Mouse (Mus musculus) midbrain, embryonic 12.5 days (tissue): ENCODE results near the gene Xpot. TPM values are rescaled to one million over a fixed set of nuclear protein-coding genes. Genes with fewer than 3 reads are reported as not detected.

ENCODE experiments used
- ATAC-seq: fragments of 200-750 bp; cut with Nextera tagmentation; 2 replicates; pipeline ENCODE4 v1.8.0; 2017; ENCODE audit warnings: low read depth, moderate TSS enrichment, moderate library complexity; ENCODE audit not compliant: low FRiP score
- H3K27ac ChIP-seq: fragments of 300-500 bp; sonication (generic); replicated peaks from 2 replicates; pipeline ENCODE4 v1.5.1; 2016; ENCODE audit warnings: mild to moderate bottlenecking
- H3K27me3 ChIP-seq: fragments of 300-500 bp; sonication (generic); 2 replicates; pipeline ENCODE4 v1.6.1; 2016; ENCODE audit warnings: mild to moderate bottlenecking
- H3K36me3 ChIP-seq: fragments of 300-500 bp; sonication (generic); 2 replicates; pipeline ENCODE4 v1.6.1; 2016
- H3K4me1 ChIP-seq: fragments of 300-500 bp; sonication (generic); 2 replicates; pipeline ENCODE4 v1.6.1; 2016
- H3K4me2 ChIP-seq: fragments of 300-500 bp; sonication (generic); replicated peaks from 2 replicates; pipeline ENCODE4 v1.6.1; 2016; ENCODE audit warnings: mild to moderate bottlenecking, moderate library complexity
- H3K4me3 ChIP-seq: fragments of 300-500 bp; sonication (generic); 2 replicates; pipeline ENCODE4 v1.5.1; 2016; ENCODE audit warnings: mild to moderate bottlenecking
- H3K9ac ChIP-seq: fragments of 300-500 bp; sonication (generic); replicated peaks from 2 replicates; pipeline ENCODE4 v1.6.1; 2016; ENCODE audit warnings: mild to moderate bottlenecking, moderate library complexity
- H3K9me3 ChIP-seq: fragments of 300-500 bp; sonication (generic); 2 replicates; pipeline ENCODE4 v1.6.1; 2016; ENCODE audit warnings: mild to moderate bottlenecking
- WGBS: fragments of 180-500 bp; shearing (Covaris S2); methylation state at CpG from one replicate; pipeline ENCODE4 v1.1.7; 2016; 5-methylcytosine and 5-hydroxymethylcytosine counted together
- polyA plus RNA-seq: library from polyadenylated mRNA; unstranded; fragments of >200 nt; fragmentation: Nextera tagmentation; extraction: Ambion mirVana; gene quantifications from 2 replicates; pipeline ENCODE4 v1.2.1, GENCODE M21; 2016

The Xpot gene
- polyA plus RNA-seq, 1 experiment from 2014 or later = 52.3 TPM

- peak; percentile 86 for ATAC-seq
- peak overlapping the region; percentile 70 for H3K4me2 ChIP-seq
- H3K27me3 ChIP-seq = no peaks in the 10 kb centered on the region
- H3K27ac ChIP-seq = peak overlapping the region; percentile 43
- H3K9ac ChIP-seq = peak overlapping the region; percentile 84
- peaks cover 12% of the 10 kb centered on the region for H3K4me1 ChIP-seq
- peaks cover 27% of the 10 kb centered on the region for H3K36me3 ChIP-seq
- H3K4me3 ChIP-seq = peak overlapping the region; percentile 84
- no peaks in the 10 kb centered on the region for H3K9me3 ChIP-seq
- WGBS = 5% methylated on average over 38 of the region's 48 CpGs
These were observed 40.1 kb downstream of the Xpot start for GRCm38 (mm10) chr10:121585791-121586642.

GRCm38 (mm10) chr10:121585056-121585790 lies 40.9 kb downstream of the Xpot start:
- peak overlapping the region; percentile 84; the same call in 1 of the 2 replicates for H3K4me3 ChIP-seq
- peak overlapping the region; percentile 70 for H3K4me2 ChIP-seq
- peaks cover 34% of the 10 kb centered on the region for H3K36me3 ChIP-seq
- no peak for ATAC-seq
- no peaks in the 10 kb centered on the region for H3K27me3 ChIP-seq
- WGBS = 92% methylated on average over 20 of the region's 20 CpGs
- peak overlapping the region; percentile 84; the same call in 1 of the 2 replicates for H3K9ac ChIP-seq
- no peaks in the 10 kb centered on the region for H3K9me3 ChIP-seq
- peaks cover 12% of the 10 kb centered on the region for H3K4me1 ChIP-seq
- no peak overlapping the region for H3K27ac ChIP-seq

GRCm38 (mm10) chr10:121584033-121584432 lies 42.1 kb downstream of the Xpot start:
- peaks cover 12% of the 10 kb centered on the region for H3K4me1 ChIP-seq
- peaks cover 36% of the 10 kb centered on the region for H3K36me3 ChIP-seq
- H3K27ac ChIP-seq = no peak overlapping the region
- ATAC-seq = no peak
- H3K9me3 ChIP-seq = no peaks in the 10 kb centered on the region
- H3K27me3 ChIP-seq = no peaks in the 10 kb centered on the region
- H3K4me3 ChIP-seq = no peak overlapping the region
- WGBS = 96% methylated on average over 10 of the region's 10 CpGs
- H3K4me2 ChIP-seq = no peak overlapping the region
- no peak overlapping the region for H3K9ac ChIP-seq

GRCm38 (mm10) chr10:121583016-121583415 lies 43.1 kb downstream of the Xpot start:
- ATAC-seq = no peak
- peaks cover 12% of the 10 kb centered on the region for H3K4me1 ChIP-seq
- H3K4me3 ChIP-seq = no peak overlapping the region
- H3K4me2 ChIP-seq = no peak overlapping the region
- no peak overlapping the region for H3K27ac ChIP-seq
- H3K9me3 ChIP-seq = no peaks in the 10 kb centered on the region
- no peaks in the 10 kb centered on the region for H3K27me3 ChIP-seq
- peaks cover 39% of the 10 kb centered on the region for H3K36me3 ChIP-seq
- H3K9ac ChIP-seq = no peak overlapping the region
- WGBS = 94% methylated on average over 12 of the region's 12 CpGs

DNA sequence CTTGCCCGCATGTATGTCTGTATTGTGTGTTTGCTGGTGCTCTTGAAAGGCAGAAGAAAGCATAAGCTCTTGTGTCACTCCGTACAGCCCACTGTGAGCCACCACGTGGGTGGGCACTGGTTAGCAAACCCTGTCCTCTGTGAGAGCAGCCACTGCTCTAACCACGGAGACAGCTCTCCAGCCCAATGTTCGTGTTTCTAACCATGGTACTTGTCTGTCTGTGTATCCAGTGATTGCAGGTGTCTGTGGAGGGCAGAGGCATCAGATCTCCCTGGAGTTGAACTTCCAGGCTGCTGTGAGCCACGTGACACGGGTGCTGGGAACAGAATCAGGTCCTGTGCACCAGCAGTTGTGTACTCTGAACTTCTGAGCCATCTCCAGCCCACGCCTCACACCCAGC lies 43.8 kb downstream of the Xpot start:
- Histone ChIP-seq H3K4me3 (no peak overlapping the region), H3K9me3 (no peaks in the 10 kb centered on the region), H3K27ac (no peak overlapping the region), H3K4me2 (no peak overlapping the region), H3K36me3 (peaks cover 46% of the 10 kb centered on the region), H3K27me3 (no peaks in the 10 kb centered on the region), H3K9ac (no peak overlapping the region), H3K4me1 (peaks cover 12% of the 10 kb centered on the region)
- no peak for ATAC-seq
- 93% methylated on average over 8 of the region's 8 CpGs for WGBS

DNA sequence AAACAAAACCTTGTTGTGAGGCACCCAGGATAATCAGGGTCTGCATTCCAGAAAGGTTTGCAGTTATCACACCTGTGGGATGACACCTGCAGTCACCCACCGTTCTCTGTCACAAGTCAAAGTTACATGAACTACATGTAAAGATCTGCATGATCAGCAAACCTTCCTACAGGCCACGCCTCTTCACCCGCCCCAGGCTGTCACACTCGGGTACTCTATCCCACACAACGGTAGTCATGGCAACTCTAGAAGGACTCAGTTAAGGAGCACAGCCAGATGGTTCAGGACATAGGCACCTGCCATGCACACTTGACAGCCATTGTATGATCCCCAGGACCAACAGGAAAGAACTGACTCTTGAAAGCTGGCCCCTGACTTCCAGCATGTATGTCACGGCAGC lies 44.7 kb downstream of the Xpot start:
- ATAC-seq = no peak
- WGBS = 69% methylated on average over 6 of the region's 6 CpGs
- no peak overlapping the region for H3K4me3 ChIP-seq

DNA sequence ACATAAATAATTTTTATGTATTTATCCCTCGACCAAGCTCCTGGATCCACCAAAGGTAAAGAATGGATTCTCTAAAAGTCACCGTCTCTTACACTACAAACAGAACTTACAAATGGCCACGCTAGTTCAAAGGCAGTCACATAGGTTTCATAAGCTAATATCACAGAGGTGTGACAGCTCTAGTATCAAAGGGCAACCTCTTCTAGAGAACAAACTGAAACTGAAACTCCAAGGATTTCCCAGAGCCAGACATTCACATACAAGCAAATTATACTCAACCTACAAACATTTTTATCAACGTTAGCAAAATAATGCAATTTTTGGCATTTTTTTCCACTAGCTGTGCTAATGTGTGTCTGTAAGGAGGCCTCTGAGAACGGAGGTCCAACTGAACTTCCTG lies 45.8 kb downstream of the Xpot start:
- H3K4me2 ChIP-seq = no peak overlapping the region
- peaks cover 53% of the 10 kb centered on the region for H3K36me3 ChIP-seq
- H3K4me3 ChIP-seq = no peak overlapping the region
- H3K9me3 ChIP-seq = no peaks in the 10 kb centered on the region
- ATAC-seq = no peak
- H3K9ac ChIP-seq = no peak overlapping the region
- peaks cover 6% of the 10 kb centered on the region for H3K4me1 ChIP-seq
- 98% methylated on average over 5 of the region's 5 CpGs for WGBS
- no peak overlapping the region for H3K27ac ChIP-seq
- H3K27me3 ChIP-seq = no peaks in the 10 kb centered on the region

More for the DNA sequence above, 44.7 kb downstream of the Xpot start:
- peaks cover 12% of the 10 kb centered on the region for H3K4me1 ChIP-seq
- no peak overlapping the region for H3K27ac ChIP-seq
- H3K36me3 ChIP-seq = peaks cover 46% of the 10 kb centered on the region
- no peak overlapping the region for H3K4me2 ChIP-seq
- no peaks in the 10 kb centered on the region for H3K9me3 ChIP-seq
- no peak overlapping the region for H3K9ac ChIP-seq
- no peaks in the 10 kb centered on the region for H3K27me3 ChIP-seq

DNA sequence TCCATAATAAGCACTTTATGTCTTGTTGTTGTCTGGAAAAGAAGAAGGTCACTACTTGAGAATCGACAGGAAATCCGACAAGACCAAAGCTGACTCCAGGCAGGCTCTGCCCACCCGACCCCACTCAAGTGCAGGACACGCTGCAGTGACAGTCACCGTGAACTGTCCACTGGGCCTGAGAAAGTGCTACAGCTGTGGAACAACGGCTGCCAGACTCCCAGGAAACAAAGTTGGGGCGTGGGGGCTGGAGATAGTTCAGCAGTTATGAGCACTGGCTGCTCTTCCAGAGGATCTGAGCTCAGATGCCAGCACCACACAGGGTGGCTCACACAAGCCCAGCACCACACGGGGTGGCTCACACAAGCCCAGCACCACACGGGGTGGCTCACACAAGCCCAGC lies 49.8 kb downstream of the Xpot start:
- Histone ChIP-seq H3K27ac (no peak overlapping the region), H3K9ac (no peak overlapping the region), H3K9me3 (no peaks in the 10 kb centered on the region), H3K4me3 (no peak overlapping the region), H3K36me3 (peaks cover 52% of the 10 kb centered on the region), H3K4me2 (no peak overlapping the region), H3K4me1 (no peaks in the 10 kb centered on the region), H3K27me3 (no peaks in the 10 kb centered on the region)
- 88% methylated on average over 9 of the region's 9 CpGs for WGBS
- no peak for ATAC-seq

- H3K4me3 ChIP-seq = no peak overlapping the region
- H3K4me1 ChIP-seq = peaks cover 19% of the 10 kb centered on the region
- no peak overlapping the region for H3K9ac ChIP-seq
- H3K9me3 ChIP-seq = no peaks in the 10 kb centered on the region
- no peak overlapping the region for H3K4me2 ChIP-seq
- WGBS = 98% methylated on average over 22 of the region's 22 CpGs
- no peak overlapping the region for H3K27ac ChIP-seq
- H3K27me3 ChIP-seq = no peaks in the 10 kb centered on the region
- no peak for ATAC-seq
- H3K36me3 ChIP-seq = peaks cover 48% of the 10 kb centered on the region
These were observed 54.5 kb downstream of the Xpot start for GRCm38 (mm10) chr10:121571511-121572147.

GRCm38 (mm10) chr10:121571031-121571430 lies 55.1 kb downstream of the Xpot start:
- ATAC-seq = no peak
- H3K36me3 ChIP-seq = peaks cover 46% of the 10 kb centered on the region
- 97% methylated on average over 3 of the region's 3 CpGs for WGBS
- no peaks in the 10 kb centered on the region for H3K9me3 ChIP-seq
- H3K4me3 ChIP-seq = no peak overlapping the region
- H3K27ac ChIP-seq = no peak overlapping the region
- H3K4me2 ChIP-seq = no peak overlapping the region
- H3K4me1 ChIP-seq = peaks cover 19% of the 10 kb centered on the region
- no peaks in the 10 kb centered on the region for H3K27me3 ChIP-seq
- no peak overlapping the region for H3K9ac ChIP-seq

DNA sequence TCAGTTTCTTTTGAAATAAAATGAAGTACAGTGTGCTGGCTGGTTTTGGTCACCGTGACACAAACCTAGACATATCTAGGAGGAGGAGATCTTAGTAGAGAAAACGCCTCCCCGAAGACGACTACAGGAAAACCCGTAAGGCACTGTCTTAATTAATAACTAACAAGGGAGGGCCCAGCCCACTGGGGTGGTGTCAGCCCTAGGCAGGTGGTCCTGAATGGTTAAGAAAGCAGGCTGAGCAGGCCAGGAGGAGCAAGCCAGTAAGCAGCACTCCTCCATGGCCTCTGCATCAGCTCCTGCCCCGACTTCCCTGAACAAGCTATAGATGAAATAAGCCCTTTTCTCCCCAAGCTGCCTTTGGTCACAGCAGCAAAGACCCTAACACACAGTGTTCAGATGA lies 56.3 kb downstream of the Xpot start:
- Histone ChIP-seq H3K27ac (peak overlapping the region; percentile 70), H3K36me3 (peaks cover 45% of the 10 kb centered on the region), H3K9me3 (no peaks in the 10 kb centered on the region), H3K4me3 (no peak overlapping the region), H3K9ac (peak overlapping the region; percentile 34; the same call in 1 of the 2 replicates), H3K4me1 (peaks cover 19% of the 10 kb centered on the region), H3K4me2 (peak overlapping the region; percentile 54), H3K27me3 (no peaks in the 10 kb centered on the region)
- ATAC-seq = peak; percentile 21; the same call in 1 of the 2 replicates
- WGBS = 62% methylated on average over 6 of the region's 6 CpGs
